Mouse (Mus musculus) limb, embryonic 14.5 days (tissue): Measurements from ENCODE around the gene Mlf2. TPM values are rescaled to one million over a fixed set of nuclear protein-coding genes. Genes with fewer than 3 reads are reported as not detected.

Experiments used
- ATAC-seq: fragments of 200-750 bp; cut with Nextera tagmentation; 2 replicates; pipeline ENCODE4 v1.8.0; 2017; ENCODE audit warnings: low read depth, moderate number of reproducible peaks, moderate TSS enrichment; ENCODE audit not compliant: low FRiP score
- DNase-seq: peaks from one replicate; pipeline ENCODE4 v3.0.0-alpha.2; 2015; ENCODE audit warnings: low spot score
- H3K27ac ChIP-seq: fragments of 300-500 bp; sonication (generic); replicated peaks from 2 replicates; pipeline ENCODE4 v1.5.1; 2014; ENCODE audit warnings: low read depth, mild to moderate bottlenecking, low read length, moderate library complexity, mixed read lengths
- H3K27me3 ChIP-seq: fragments of 300-500 bp; sonication (generic); 2 replicates; pipeline ENCODE4 v1.6.1; 2014; ENCODE audit warnings: low read length, mixed read lengths; ENCODE audit not compliant: control insufficient read depth, insufficient read depth
- H3K36me3 ChIP-seq: fragments of 300-500 bp; sonication (generic); 2 replicates; pipeline ENCODE4 v1.6.1; 2014; ENCODE audit warnings: mild to moderate bottlenecking, low read length, moderate library complexity, mixed read lengths; ENCODE audit not compliant: control insufficient read depth, insufficient read depth
- H3K4me1 ChIP-seq: fragments of 300-500 bp; sonication (generic); 2 replicates; pipeline ENCODE4 v1.6.1; 2014; ENCODE audit warnings: antibody characterized with exemption, low read length, mixed read lengths; ENCODE audit not compliant: control insufficient read depth, insufficient read depth
- H3K4me2 ChIP-seq: fragments of 300-500 bp; sonication (generic); replicated peaks from 2 replicates; pipeline ENCODE4 v1.6.1; 2014; ENCODE audit warnings: low read depth, mild to moderate bottlenecking, low read length, moderate library complexity; ENCODE audit not compliant: severe bottlenecking
- H3K4me3 ChIP-seq: fragments of 300-500 bp; sonication (generic); replicated peaks from 2 replicates; pipeline ENCODE4 v1.5.1; 2014; ENCODE audit warnings: low read length
- H3K9ac ChIP-seq: fragments of 300-500 bp; sonication (generic); 2 replicates; pipeline ENCODE4 v1.6.1; 2014; ENCODE audit warnings: mild to moderate bottlenecking, low read depth, low read length, moderate library complexity; ENCODE audit not compliant: severe bottlenecking
- H3K9me3 ChIP-seq: fragments of 300-500 bp; sonication (generic); 2 replicates; pipeline ENCODE4 v1.6.1; 2016; ENCODE audit warnings: low read length; ENCODE audit not compliant: control insufficient read depth
- POLR2A ChIP-seq: fragments of 200-500 bp; IDR thresholded peaks from 2 replicates; pipeline ENCODE4 v1.8.0; 2012; ENCODE audit warnings: inconsistent platforms, mild to moderate bottlenecking, moderate library complexity, borderline replicate concordance; ENCODE audit not compliant: insufficient read depth, insufficient read length; ENCODE audit errors: extremely low read depth
- WGBS: fragments of 180-500 bp; shearing (Covaris S2); extraction: QIAGEN DNeasy Blood & Tissue Kit; methylation state at CpG from one replicate; pipeline ENCODE4 v1.1.7; 2014; 5-methylcytosine and 5-hydroxymethylcytosine counted together
- polyA plus RNA-seq, 2 experiments: library from polyadenylated mRNA; depleted of rRNA in 1 of 2; stranded (reverse) in 1 of 2; unstranded in 1 of 2; fragments of >200 nt; fragmentation: Nextera tagmentation in 1 of 2; extraction: Ambion mirVana in 1 of 2; gene quantifications; 2 replicates each; pipeline versions ENCODE4 v1.2.1 to v1.2.3; 2012 to 2014

The Mlf2 gene
- polyA plus RNA-seq, 2 experiments = 355 to 407 TPM

DNA sequence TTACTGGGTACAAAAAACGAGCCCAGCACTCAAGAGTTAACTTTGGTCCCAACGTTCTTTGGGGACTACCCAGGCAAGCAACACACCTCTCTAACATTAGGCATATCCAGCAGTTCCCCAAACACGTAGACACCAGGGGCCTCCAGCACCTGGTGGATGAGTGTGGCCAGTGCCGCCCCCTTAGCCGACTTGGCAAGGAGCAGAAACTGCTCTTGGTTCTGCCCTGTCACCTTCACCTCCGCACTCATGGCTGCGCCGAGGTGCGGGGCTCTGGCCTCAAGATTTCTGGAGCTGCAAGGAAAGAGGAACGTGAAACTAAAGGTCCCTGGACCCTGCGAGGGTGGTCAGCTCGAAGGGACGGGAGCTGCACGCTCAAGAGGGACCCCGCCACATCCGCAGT, 33.5 kb downstream of the Mlf2 start:
- Histone ChIP-seq H3K9me3 (no peaks in the 10 kb centered on the region), H3K27me3 (no peaks in the 10 kb centered on the region), H3K4me3 (peak overlapping the region; percentile 85), H3K36me3 (peaks cover 29% of the 10 kb centered on the region), H3K9ac (peak overlapping the region; percentile 89), H3K27ac (peak overlapping the region; percentile 89), H3K4me2 (peak overlapping the region; percentile 98), H3K4me1 (peaks cover 11% of the 10 kb centered on the region)
- WGBS = 33% methylated on average over 16 of the region's 16 CpGs
- no peak for DNase-seq
- TF ChIP-seq POLR2A = no peak
- no peak for ATAC-seq

DNA sequence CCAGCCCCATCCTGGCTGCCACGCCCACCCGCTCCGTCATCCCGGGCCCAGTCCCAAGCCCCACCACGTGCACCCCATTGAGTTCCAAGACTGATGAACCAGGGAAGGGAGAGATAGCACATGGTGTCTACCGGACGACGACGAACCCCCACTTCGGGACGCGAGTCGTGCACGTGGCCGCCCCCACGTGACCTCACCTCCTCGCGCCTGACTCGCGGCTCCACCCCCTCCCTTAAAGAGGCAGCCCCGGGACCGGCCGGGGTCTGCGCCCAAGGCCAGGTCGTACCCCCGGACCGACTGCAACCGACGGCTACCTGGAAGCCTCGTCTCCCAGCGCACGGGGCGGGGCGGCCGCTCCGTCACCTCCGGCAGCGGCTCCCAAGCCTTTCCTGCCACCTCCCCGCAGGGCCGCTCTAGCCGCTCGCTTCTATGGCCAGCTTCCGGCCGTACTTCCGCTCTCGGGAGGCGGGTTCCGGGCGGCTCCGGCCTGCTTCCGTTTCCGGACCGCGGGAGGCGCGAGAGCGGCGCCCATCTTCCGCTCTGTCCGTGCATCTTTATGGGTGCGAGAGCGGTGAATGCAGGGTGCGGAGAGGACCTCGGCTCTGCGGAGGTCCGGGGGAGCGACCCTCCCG, 34.0 kb downstream of the Mlf2 start, which contains the start of gene Cops7a:
TSS of gene Cops7a (minus strand) at position 451 of the 632 bp plus-strand sequence.
- peaks cover 23% of the 10 kb centered on the region for H3K36me3 ChIP-seq
- no peaks in the 10 kb centered on the region for H3K9me3 ChIP-seq
- under 1% methylated on average over 68 of the region's 68 CpGs for WGBS
- DNase-seq (peak; percentile 91), ATAC-seq (peak; percentile 95)
- peak within 1 kb of the TSS; percentile 85 for H3K4me3 ChIP-seq
- peak within 1 kb of the TSS; percentile 98 for H3K4me2 ChIP-seq
- H3K27ac ChIP-seq = peak within 1 kb of the TSS; percentile 89
- peak within 1 kb of the TSS; percentile 89 for H3K9ac ChIP-seq
- no peaks in the 10 kb centered on the region for H3K27me3 ChIP-seq
- TF ChIP-seq POLR2A = peak; percentile 91; the same call in 1 of the 2 replicates
- H3K4me1 ChIP-seq = peaks cover 11% of the 10 kb centered on the region

DNA sequence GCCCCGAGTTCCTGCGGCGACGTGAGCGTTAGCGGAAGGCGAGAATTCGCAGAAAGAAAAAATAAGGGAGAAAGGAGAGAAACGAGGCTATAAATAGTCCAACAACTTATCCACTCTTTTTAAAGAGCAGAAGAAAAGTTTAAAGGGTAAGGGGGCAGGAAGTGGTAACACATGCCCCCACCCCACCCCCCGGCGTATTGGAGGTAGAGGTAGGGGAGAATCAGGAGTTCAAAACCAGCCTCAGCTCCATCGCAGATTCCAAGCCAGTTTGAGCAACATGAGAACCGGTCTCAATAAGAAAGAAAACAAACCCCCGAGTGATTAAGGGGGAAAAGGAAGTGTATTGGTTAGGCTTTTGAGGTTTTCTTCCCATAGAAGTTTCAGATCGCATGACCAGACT, 34.6 kb downstream of the Mlf2 start:
- Histone ChIP-seq H3K36me3 (peaks cover 19% of the 10 kb centered on the region), H3K27ac (peak overlapping the region; percentile 89), H3K9ac (peak overlapping the region; percentile 89), H3K4me2 (peak overlapping the region; percentile 98), H3K4me1 (peaks cover 11% of the 10 kb centered on the region), H3K4me3 (peak overlapping the region; percentile 85), H3K27me3 (no peaks in the 10 kb centered on the region), H3K9me3 (no peaks in the 10 kb centered on the region)
- no peak for ATAC-seq
- 13% methylated on average over 15 of the region's 15 CpGs for WGBS
- DNase-seq = no peak
- no peak for TF ChIP-seq POLR2A

DNA sequence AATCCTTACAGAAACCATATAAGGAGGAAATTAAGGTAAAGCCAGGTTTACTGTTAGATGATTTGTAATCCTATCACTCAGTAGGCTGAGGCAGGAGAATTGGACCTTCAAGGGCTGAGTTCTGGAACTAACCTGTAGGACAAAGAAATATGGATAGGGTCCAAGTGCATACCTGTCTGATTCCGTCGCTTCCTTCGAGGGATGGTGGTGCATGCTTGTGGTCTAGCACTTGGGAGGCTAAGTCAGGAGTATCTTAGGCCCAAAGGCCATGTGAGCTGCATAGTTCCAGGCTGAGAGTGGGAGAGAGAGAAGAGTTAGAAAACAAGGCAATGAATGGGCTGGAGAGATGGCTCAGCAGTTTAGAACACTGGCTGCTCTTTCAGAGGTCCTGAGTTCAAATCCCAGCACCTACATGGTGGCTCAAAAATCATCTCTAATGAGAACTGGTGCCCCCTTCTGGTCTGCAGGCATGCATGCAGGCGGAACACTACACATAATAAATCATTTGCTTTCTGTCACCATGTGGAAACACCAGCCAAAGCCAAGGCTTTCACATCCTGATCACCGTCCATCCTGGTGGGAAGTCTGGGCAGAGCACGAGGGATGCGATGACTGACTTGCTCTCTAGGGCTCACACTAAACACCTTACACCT, 35.4 kb downstream of the Mlf2 start:
- no peak for DNase-seq
- TF ChIP-seq POLR2A = no peak

DNA sequence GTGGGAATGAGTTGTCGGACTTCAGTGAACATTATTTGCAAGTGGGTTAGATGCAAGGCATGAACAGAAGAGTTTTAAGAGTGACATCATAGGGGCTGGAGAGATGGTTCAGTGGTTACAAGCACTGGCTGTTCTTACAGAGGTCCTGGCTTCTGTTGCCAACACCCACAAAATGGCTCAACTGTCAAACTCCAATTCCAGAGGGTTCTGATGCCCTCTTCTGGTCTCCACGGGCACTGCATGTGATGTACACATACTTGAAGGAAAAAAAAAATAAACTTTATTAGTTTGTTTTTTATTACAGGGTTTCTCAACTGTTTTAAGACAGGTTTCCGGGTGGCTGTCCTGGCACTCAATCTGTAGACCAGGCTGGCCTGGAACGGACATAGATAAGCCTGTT, 36.6 kb downstream of the Mlf2 start:
- Histone ChIP-seq H3K36me3 (no peaks in the 10 kb centered on the region), H3K27ac (no peak overlapping the region), H3K4me1 (peaks cover 11% of the 10 kb centered on the region), H3K9ac (no peak overlapping the region), H3K27me3 (no peaks in the 10 kb centered on the region), H3K4me2 (no peak overlapping the region), H3K9me3 (no peaks in the 10 kb centered on the region), H3K4me3 (no peak overlapping the region)
- ATAC-seq (no peak), DNase-seq (peak; percentile 20)
- no peak for TF ChIP-seq POLR2A
- 58% methylated on average over 4 of the region's 4 CpGs for WGBS

More for the DNA sequence above, 35.4 kb downstream of the Mlf2 start:
- H3K9me3 ChIP-seq = no peaks in the 10 kb centered on the region
- H3K4me1 ChIP-seq = peaks cover 11% of the 10 kb centered on the region
- peaks cover 11% of the 10 kb centered on the region; the same call in 1 of the 2 replicates for H3K36me3 ChIP-seq
- no peak overlapping the region for H3K27ac ChIP-seq
- H3K4me3 ChIP-seq = peak overlapping the region; percentile 85
- no peaks in the 10 kb centered on the region for H3K27me3 ChIP-seq
- no peak for ATAC-seq
- WGBS = 96% methylated on average over 7 of the region's 7 CpGs
- H3K4me2 ChIP-seq = peak overlapping the region; percentile 98
- no peak overlapping the region for H3K9ac ChIP-seq

Other genes starting within 250 kb of the Mlf2 start
- 135 and 148 TPM in 2 replicates for gene Emg1, start 219.2 kb upstream of the Mlf2 start, polyA plus RNA-seq (2012; rRNA removed)
- gene Emg1, start 219.2 kb upstream of the Mlf2 start, polyA plus RNA-seq (2014; fragmentation: Nextera tagmentation; extraction: Ambion mirVana) = 179 and 185 TPM in 2 replicates
- 203 and 205 TPM in 2 replicates for gene Phb2, start 219.1 kb upstream of the Mlf2 start, polyA plus RNA-seq (2012; rRNA removed)
- 295 and 296 TPM in 2 replicates for gene Phb2, start 219.1 kb upstream of the Mlf2 start, polyA plus RNA-seq (2014; fragmentation: Nextera tagmentation; extraction: Ambion mirVana)
- 9.4 and 9.6 TPM in 2 replicates for gene Ptpn6, start 192.7 kb upstream of the Mlf2 start, polyA plus RNA-seq (2012; rRNA removed)
- gene Ptpn6, start 192.7 kb upstream of the Mlf2 start, polyA plus RNA-seq (2014; fragmentation: Nextera tagmentation; extraction: Ambion mirVana) = 13.9 and 14.2 TPM in 2 replicates
- gene Grcc10, start 190.0 kb upstream of the Mlf2 start, polyA plus RNA-seq (2012; rRNA removed) = 285 and 290 TPM in 2 replicates
- 438 and 458 TPM in 2 replicates for gene Grcc10, start 190.0 kb upstream of the Mlf2 start, polyA plus RNA-seq (2014; fragmentation: Nextera tagmentation; extraction: Ambion mirVana)
- not detected in 2 replicates for gene Gm45234, start 175.4 kb upstream of the Mlf2 start, polyA plus RNA-seq (2012; rRNA removed)
- not detected in 2 replicates for gene Gm45234, start 175.4 kb upstream of the Mlf2 start, polyA plus RNA-seq (2014; fragmentation: Nextera tagmentation; extraction: Ambion mirVana)
- 102 and 141 TPM in 2 replicates for gene Atn1, start 174.9 kb upstream of the Mlf2 start, polyA plus RNA-seq (2012; rRNA removed)
- gene Atn1, start 174.9 kb upstream of the Mlf2 start, polyA plus RNA-seq (2014; fragmentation: Nextera tagmentation; extraction: Ambion mirVana) = 14.6 and 19.4 TPM in 2 replicates
- gene Eno2, start 161.7 kb upstream of the Mlf2 start, polyA plus RNA-seq (2012; rRNA removed) = 21.7 and 25.3 TPM in 2 replicates
- 6.0 and 10.2 TPM in 2 replicates for gene Eno2, start 161.7 kb upstream of the Mlf2 start, polyA plus RNA-seq (2014; fragmentation: Nextera tagmentation; extraction: Ambion mirVana)
- 1.1 TPM in 2 replicates for gene Lrrc23, start 151.7 kb upstream of the Mlf2 start, polyA plus RNA-seq (2012; rRNA removed)
- gene Lrrc23, start 151.7 kb upstream of the Mlf2 start, polyA plus RNA-seq (2014; fragmentation: Nextera tagmentation; extraction: Ambion mirVana) = 0.88 and 1.2 TPM in 2 replicates
- gene Spsb2, start 122.7 kb upstream of the Mlf2 start, polyA plus RNA-seq (2012; rRNA removed) = 9.8 and 11.1 TPM in 2 replicates
- 8.9 and 10.8 TPM in 2 replicates for gene Spsb2, start 122.7 kb upstream of the Mlf2 start, polyA plus RNA-seq (2014; fragmentation: Nextera tagmentation; extraction: Ambion mirVana)
- gene Tpi1, start 117.1 kb upstream of the Mlf2 start, polyA plus RNA-seq (2012; rRNA removed) = 636 and 744 TPM in 2 replicates
- gene Tpi1, start 117.1 kb upstream of the Mlf2 start, polyA plus RNA-seq (2014; fragmentation: Nextera tagmentation; extraction: Ambion mirVana) = 808 and 825 TPM in 2 replicates
- gene Usp5, start 101.9 kb upstream of the Mlf2 start, polyA plus RNA-seq (2012; rRNA removed) = 105 and 119 TPM in 2 replicates
- 115 and 120 TPM in 2 replicates for gene Usp5, start 101.9 kb upstream of the Mlf2 start, polyA plus RNA-seq (2014; fragmentation: Nextera tagmentation; extraction: Ambion mirVana)
- gene Cdca3, start 101.8 kb upstream of the Mlf2 start, polyA plus RNA-seq (2012; rRNA removed) = 141 and 164 TPM in 2 replicates
- gene Cdca3, start 101.8 kb upstream of the Mlf2 start, polyA plus RNA-seq (2014; fragmentation: Nextera tagmentation; extraction: Ambion mirVana) = 128 and 146 TPM in 2 replicates
- 1.9 and 2.3 TPM in 2 replicates for gene Gnb3, start 91.1 kb upstream of the Mlf2 start, polyA plus RNA-seq (2012; rRNA removed)
- 1.6 and 1.8 TPM in 2 replicates for gene Gnb3, start 91.1 kb upstream of the Mlf2 start, polyA plus RNA-seq (2014; fragmentation: Nextera tagmentation; extraction: Ambion mirVana)
- gene P3h3, start 73.6 kb upstream of the Mlf2 start, polyA plus RNA-seq (2012; rRNA removed) = 339 and 401 TPM in 2 replicates
- 57.5 and 67.6 TPM in 2 replicates for gene P3h3, start 73.6 kb upstream of the Mlf2 start, polyA plus RNA-seq (2014; fragmentation: Nextera tagmentation; extraction: Ambion mirVana)
- gene Gpr162, start 67.4 kb upstream of the Mlf2 start, polyA plus RNA-seq (2012; rRNA removed) = 7.5 and 10.8 TPM in 2 replicates
- 2.1 and 2.3 TPM in 2 replicates for gene Gpr162, start 67.4 kb upstream of the Mlf2 start, polyA plus RNA-seq (2014; fragmentation: Nextera tagmentation; extraction: Ambion mirVana)
- 0.23 and 0.26 TPM in 2 replicates for gene Cd4, start 43.2 kb upstream of the Mlf2 start, polyA plus RNA-seq (2012; rRNA removed)
- gene Cd4, start 43.2 kb upstream of the Mlf2 start, polyA plus RNA-seq (2014; fragmentation: Nextera tagmentation; extraction: Ambion mirVana) = 0.10 and 0.51 TPM in 2 replicates
- 2.3 and 3.2 TPM in 2 replicates for gene Lag3, start 19.7 kb upstream of the Mlf2 start, polyA plus RNA-seq (2012; rRNA removed)
- gene Lag3, start 19.7 kb upstream of the Mlf2 start, polyA plus RNA-seq (2014; fragmentation: Nextera tagmentation; extraction: Ambion mirVana) = 2.0 and 2.6 TPM in 2 replicates
- 1,126 and 1,778 TPM in 2 replicates for gene Ptms, start 11.3 kb upstream of the Mlf2 start, polyA plus RNA-seq (2012; rRNA removed)
- 306 and 353 TPM in 2 replicates for gene Ptms, start 11.3 kb upstream of the Mlf2 start, polyA plus RNA-seq (2014; fragmentation: Nextera tagmentation; extraction: Ambion mirVana)
- 215 and 251 TPM in 2 replicates for gene Cops7a, start 34.2 kb downstream of the Mlf2 start, polyA plus RNA-seq (2012; rRNA removed)
- 137 and 144 TPM in 2 replicates for gene Cops7a, start 34.2 kb downstream of the Mlf2 start, polyA plus RNA-seq (2014; fragmentation: Nextera tagmentation; extraction: Ambion mirVana)
- 35.2 and 44.6 TPM in 2 replicates for gene Pianp, start 65.3 kb downstream of the Mlf2 start, polyA plus RNA-seq (2012; rRNA removed)
- gene Pianp, start 65.3 kb downstream of the Mlf2 start, polyA plus RNA-seq (2014; fragmentation: Nextera tagmentation; extraction: Ambion mirVana) = 20.0 and 20.3 TPM in 2 replicates
- 103 and 130 TPM in 2 replicates for gene Zfp384, start 77.8 kb downstream of the Mlf2 start, polyA plus RNA-seq (2012; rRNA removed)
- 12.4 and 14.6 TPM in 2 replicates for gene Zfp384, start 77.8 kb downstream of the Mlf2 start, polyA plus RNA-seq (2014; fragmentation: Nextera tagmentation; extraction: Ambion mirVana)
- gene Ing4, start 108.4 kb downstream of the Mlf2 start, polyA plus RNA-seq (2012; rRNA removed) = 143 TPM in 2 replicates
- 122 and 131 TPM in 2 replicates for gene Ing4, start 108.4 kb downstream of the Mlf2 start, polyA plus RNA-seq (2014; fragmentation: Nextera tagmentation; extraction: Ambion mirVana)
- gene Acrbp, start 118.3 kb downstream of the Mlf2 start, polyA plus RNA-seq (2012; rRNA removed) = 28.9 and 31.3 TPM in 2 replicates
- gene Acrbp, start 118.3 kb downstream of the Mlf2 start, polyA plus RNA-seq (2014; fragmentation: Nextera tagmentation; extraction: Ambion mirVana) = 9.4 and 13.9 TPM in 2 replicates
- gene Lpar5, start 136.5 kb downstream of the Mlf2 start, polyA plus RNA-seq (2012; rRNA removed) = 3.9 and 5.0 TPM in 2 replicates
- gene Lpar5, start 136.5 kb downstream of the Mlf2 start, polyA plus RNA-seq (2014; fragmentation: Nextera tagmentation; extraction: Ambion mirVana) = 2.5 and 4.0 TPM in 2 replicates
- 75.0 and 89.7 TPM in 2 replicates for gene Chd4, start 164.6 kb downstream of the Mlf2 start, polyA plus RNA-seq (2012; rRNA removed)
- gene Chd4, start 164.6 kb downstream of the Mlf2 start, polyA plus RNA-seq (2014; fragmentation: Nextera tagmentation; extraction: Ambion mirVana) = 78.6 and 81.8 TPM in 2 replicates
- 43.7 and 48.5 TPM in 2 replicates for gene Nop2, start 200.5 kb downstream of the Mlf2 start, polyA plus RNA-seq (2012; rRNA removed)
- 54.2 TPM in 2 replicates for gene Nop2, start 200.5 kb downstream of the Mlf2 start, polyA plus RNA-seq (2014; fragmentation: Nextera tagmentation; extraction: Ambion mirVana)
- gene Iffo1, start 213.9 kb downstream of the Mlf2 start, polyA plus RNA-seq (2012; rRNA removed) = 64.7 and 78.6 TPM in 2 replicates
- 25.9 and 34.1 TPM in 2 replicates for gene Iffo1, start 213.9 kb downstream of the Mlf2 start, polyA plus RNA-seq (2014; fragmentation: Nextera tagmentation; extraction: Ambion mirVana)
- gene Gapdh, start 235.1 kb downstream of the Mlf2 start, polyA plus RNA-seq (2012; rRNA removed) = 3,758 and 4,454 TPM in 2 replicates
- 1,656 and 1,691 TPM in 2 replicates for gene Gapdh, start 235.1 kb downstream of the Mlf2 start, polyA plus RNA-seq (2014; fragmentation: Nextera tagmentation; extraction: Ambion mirVana)